Mouse (Mus musculus) lung, postnatal 0 days (tissue): ENCODE results near the gene Fyn.

ENCODE experiments used
- CTCF ChIP-seq: IDR thresholded peaks from 2 replicates; pipeline ENCODE4 v1.5.1; 2016; ENCODE audit warnings: antibody characterized with exemption, mild to moderate bottlenecking
- EP300 ChIP-seq: IDR thresholded peaks from 2 replicates; pipeline ENCODE4 v1.6.1; 2016; ENCODE audit warnings: antibody characterized with exemption, mild to moderate bottlenecking, control low read depth

DNA sequence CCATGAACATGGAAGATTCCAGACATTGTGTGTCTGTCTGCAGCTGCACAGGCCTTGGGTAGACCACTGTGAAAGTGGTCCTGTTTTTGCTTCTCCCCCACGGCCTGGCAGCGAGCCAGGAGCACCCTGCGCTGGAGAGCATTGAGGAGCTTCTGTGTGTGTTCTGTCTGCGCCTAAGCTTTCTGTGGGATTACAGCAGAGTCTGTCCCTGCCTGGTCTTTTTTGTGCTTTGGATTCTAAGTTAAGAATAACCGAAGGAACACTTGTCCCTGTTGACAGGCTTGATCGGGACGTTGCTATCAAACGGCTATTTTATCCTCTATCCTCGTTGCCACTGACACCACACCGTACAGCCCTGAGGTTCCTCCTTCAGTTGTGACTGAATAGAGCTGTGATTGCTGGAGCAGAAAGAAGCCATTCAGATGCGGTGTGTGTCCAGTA, 20.8 kb downstream of the Fyn start:
- TF ChIP-seq CTCF, result no peak
- no peak for TF ChIP-seq EP300
